Mouse (Mus musculus): ENCODE measurements around the gene Smurf2.

Smurf2 gene

DNA sequence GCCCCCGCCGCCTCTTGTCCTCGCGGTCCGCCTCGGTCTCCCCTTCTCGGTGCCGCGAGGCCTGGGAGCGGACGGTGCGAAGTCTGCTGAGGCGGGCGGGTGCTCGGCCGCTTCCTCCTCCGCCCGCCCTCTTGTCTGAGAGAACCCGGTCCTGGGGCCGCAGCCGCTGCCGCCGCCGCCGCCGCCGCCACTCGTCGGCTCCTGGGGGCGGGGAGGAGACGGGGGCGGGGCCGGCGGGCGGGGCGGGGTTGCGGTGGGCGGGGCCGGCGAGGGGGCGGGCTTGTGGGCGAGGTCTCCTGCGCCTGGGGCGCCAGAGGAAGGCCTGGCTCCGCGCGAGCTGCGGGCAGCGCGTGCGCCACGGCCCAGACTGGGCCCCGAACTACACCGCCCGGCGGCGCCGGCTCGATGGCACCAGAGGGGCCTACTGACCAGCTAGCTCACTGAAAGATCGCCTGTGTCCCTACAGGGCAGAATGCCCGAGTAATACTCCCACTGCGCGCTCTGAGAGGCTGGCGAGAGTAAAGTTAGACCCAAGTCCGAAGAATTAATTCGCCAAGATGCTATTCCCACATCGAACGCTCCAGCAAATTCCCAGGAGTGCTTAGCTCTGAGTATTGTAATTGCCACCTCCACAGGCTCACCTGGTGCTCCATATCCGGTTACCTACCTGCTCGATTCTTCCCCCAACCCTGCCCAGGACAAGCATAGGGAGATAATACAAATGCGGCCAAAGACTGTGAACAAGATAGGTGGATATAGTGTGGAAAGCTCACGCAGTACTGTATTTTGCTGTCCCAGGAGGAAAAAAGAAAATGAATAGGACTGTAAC is at the start of gene Smurf2:
TSS of gene Smurf2 (minus strand) at position 165 of the 829 bp plus-strand sequence.
- peak; percentile 75 to 87 for DNase-seq (ENCODE audit: low spot score in 2 of 2)

DNA sequence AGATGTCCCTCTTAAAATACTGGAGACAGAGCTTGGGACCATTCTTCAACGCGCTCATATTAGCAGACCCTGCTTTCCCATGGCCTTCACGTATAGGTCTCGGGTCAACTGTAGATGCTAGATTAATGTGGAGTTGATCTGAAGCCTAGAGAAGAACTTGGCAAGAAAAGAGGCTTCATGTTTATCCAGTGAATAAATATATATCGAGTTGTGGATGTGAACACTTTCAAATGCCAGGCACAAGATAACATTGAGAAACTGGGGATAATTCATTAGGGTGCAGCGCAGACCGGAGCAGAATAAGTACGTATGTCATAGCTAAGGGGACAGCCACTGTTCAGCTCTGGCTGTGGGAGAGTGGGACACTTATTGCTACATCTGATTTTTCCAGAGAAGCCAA is 49.3 kb upstream of the Smurf2 start:
- DNase-seq (ENCODE audit: low spot score in 2 of 2): no peak

GRCm38 (mm10) chr11:106967630-106968029 is 47.1 kb upstream of the Smurf2 start:
- DNase-seq (ENCODE audit: low spot score in 2 of 2): peak in 1 of 2 experiments; percentile 40

DNA sequence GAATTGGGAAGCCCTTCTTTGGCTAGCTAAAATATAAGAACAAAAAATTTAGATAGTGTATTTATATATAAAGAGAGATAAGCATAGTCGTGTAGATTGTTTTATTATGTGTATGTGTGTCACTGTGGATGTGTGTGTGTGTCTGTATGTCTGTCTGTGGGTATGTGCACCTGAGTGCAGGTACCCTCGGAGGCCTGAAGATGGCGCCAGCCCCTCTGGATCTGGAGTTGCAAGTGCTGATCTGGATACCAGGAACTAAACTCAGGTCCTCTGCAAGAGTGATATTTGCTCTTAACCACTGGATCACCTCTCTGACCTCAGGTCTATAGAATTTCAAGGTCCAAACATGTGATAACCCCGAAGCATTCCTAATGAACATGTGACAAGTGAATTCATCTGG is 45.4 kb upstream of the Smurf2 start:
- DNase-seq (ENCODE audit: low spot score in 2 of 2): no peak

DNA sequence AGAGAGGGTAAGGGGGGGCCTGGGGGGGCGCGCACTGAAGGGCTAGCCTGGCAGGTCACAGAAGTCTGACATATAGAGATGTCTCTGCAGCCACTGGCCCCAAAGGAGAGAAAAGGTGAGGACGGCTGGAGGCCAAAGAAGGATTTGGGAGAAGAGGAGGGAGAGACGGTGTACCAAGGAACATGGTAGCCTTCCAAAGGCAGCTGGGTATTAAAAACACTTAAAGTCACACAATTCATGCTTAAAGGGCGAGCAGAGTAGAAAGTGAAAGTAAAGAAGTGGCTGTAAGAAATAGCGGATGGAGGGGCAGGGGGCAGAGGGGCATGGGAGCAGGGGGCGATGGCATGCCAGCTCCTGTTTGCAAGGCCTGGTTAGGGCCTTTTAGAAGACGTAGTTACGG is 41.8 kb upstream of the Smurf2 start:
- no peak for DNase-seq (ENCODE audit: low spot score in 2 of 2)

DNA sequence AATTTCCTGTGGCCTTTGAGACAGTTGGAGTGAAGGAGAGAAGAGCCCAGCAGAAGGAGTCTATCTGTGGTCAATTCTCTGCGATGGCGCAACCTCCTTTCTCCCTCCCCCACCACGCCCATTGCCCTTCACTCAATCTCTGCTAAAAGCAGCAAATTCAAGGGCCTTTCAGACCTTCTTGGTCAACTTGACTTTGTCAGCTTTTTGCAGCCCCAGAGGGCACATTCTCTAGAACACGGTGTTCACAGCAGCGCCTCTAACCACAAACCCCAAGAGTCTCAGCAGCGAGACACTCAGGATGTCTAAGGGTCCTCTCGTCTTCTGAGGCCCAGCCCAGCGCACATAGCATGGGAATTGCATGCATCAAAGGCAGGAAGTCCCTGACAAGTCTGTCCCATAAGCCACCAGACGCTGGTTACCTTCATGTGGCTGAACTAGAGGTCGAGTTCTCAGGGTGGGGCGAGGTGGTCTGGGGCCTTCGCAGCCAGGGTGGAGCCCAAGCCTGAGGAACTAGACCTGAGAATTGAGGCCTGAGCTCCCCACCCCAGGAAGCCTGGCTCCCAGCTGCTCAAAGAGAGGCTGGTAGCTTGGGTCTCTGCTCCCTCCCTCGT is 41.1 kb upstream of the Smurf2 start:
- DNase-seq (ENCODE audit: low spot score in 2 of 2): peak in 1 of 2 experiments; percentile 48

DNA sequence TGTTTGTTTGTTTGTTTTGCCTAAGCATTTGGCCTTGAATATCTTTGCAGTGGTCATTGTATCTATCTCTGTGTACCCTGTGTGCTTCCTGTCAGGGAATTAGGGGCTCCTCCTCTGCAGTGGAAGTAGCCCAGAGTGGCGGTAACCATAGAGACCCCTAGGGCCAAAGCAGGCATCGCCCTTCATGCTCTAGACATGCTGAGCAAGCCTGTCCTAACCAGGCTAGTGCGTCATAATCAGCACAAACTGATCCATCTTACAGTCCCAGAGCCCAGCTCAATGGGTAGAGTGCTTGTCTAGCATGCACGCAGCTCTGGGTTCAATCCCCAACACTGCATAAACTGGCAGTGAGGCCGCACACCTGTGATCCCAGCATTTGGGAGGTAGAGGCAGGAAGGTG is 38.6 kb upstream of the Smurf2 start:
- no peak for DNase-seq (ENCODE audit: low spot score in 2 of 2)

DNA sequence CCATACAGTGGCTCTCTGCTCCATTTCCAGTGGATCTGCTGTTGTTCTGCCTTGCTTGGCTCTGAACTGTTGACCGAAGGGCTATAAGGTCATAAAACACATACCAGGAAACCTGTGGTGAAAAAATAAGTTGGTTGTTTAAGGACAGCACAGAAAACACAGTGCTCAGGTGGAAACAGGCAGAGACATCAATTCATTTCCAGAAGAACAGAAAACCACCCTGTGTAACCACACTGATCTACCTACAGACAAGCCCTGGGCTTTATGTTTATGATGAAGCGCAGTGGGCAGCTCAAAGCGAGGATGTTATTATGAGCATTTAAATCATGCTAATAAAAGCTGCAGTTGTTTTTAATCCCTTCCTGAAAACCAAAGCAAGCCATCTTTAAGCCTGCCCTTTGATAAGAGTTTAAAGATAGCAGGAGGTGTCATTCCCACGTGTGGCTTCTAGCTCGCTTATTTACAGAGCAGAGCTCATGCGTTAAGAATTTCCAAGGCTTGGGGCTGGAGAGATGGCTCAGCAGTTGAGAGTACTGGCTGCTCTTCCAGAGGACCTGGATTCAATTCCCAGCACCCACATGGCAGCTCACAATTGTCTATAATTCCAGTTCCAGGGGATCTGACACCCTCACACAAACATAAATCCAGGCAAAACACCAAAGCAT is 38.0 kb upstream of the Smurf2 start:
- no peak for DNase-seq (ENCODE audit: low spot score in 2 of 2)

DNA sequence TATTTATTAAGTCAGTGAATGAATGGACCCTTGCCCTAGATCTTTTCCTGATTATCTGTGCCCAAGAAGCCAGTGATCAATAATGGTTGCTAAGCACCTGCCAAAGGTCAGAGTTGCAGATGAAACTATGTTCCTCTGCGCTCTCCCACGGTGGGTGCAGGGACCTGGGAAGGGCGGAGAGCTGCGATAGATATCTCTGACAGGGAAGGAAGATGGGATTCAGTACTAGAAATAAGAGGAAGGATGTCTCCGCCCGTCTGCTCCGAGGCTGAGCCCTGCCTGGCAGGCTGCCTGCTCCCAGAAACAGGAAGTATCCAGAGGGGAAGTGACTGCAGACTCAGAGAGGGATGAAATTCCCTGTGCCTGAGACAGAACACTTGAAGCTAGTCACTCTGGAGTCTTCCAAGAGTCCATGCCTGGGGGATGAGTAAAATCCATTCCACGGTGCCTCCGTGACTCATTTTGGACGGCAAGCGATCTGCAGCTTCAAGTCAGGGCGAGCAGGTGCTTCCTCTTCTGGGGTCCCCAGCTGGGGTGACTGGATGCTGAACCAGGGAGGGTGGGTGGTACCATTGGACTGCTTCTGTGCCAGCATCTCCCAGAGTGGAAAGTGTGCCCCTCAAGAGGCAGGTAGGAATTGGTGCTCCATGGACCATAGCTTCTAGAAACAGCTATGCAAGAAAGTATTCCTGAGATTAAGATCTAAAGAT is 36.9 kb upstream of the Smurf2 start:
- peak; percentile 32 to 73 for DNase-seq (ENCODE audit: low spot score in 2 of 2)

GRCm38 (mm10) chr11:106954566-106954965 is 34.1 kb upstream of the Smurf2 start:
- no peak for DNase-seq (ENCODE audit: low spot score in 2 of 2)

- DNase-seq (ENCODE audit: low spot score in 2 of 2): no peak
These were observed 33.6 kb upstream of the Smurf2 start for GRCm38 (mm10) chr11:106954116-106954515.

- no peak for DNase-seq (ENCODE audit: low spot score in 2 of 2)
These were observed 16.8 kb upstream of the Smurf2 start for GRCm38 (mm10) chr11:106937306-106937705.

- DNase-seq (ENCODE audit: low spot score in 2 of 2): peak in 1 of 2 experiments; percentile 28
These were observed 9.9 kb upstream of the Smurf2 start for GRCm38 (mm10) chr11:106930366-106930765.

DNA sequence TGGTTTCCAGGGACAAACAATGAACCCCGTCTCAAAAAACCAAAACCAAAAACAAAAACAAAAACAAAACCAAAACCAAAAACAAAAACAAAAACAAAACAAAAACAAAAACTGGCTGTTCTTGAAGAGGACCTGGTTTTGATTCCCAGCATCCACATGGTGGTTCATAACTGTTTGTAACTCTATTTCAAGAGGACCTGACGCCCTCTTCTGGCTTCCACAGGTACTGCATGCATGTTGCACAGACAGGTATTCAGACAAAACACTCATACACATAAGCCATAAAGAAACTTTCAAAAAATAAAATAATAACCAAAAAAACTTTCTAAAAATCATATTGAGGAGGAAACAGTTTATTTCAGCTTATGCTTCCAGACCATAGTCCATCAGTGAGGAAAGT is 8.4 kb upstream of the Smurf2 start:
- no peak for DNase-seq (ENCODE audit: low spot score in 2 of 2)

DNA sequence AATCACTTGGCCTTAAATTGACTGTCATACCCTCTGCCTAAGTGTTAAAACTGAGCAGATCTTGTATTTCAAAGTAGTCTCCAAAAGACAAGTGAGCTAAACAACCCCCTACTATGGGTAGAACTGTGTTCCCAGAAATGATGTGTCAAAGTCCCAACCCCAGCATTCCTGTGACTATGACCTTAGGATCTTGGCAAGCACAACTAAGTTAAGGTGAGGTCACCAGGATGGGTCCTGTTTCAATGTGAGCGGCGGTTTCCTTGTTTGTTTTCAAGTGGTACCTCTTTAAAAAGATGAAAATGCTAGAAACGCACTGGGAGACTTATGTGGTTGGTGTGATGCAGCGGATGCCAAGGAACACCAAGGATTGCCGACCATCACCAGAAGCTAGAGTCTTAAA is 7.4 kb upstream of the Smurf2 start:
- no peak for DNase-seq (ENCODE audit: low spot score in 2 of 2)

- DNase-seq (ENCODE audit: low spot score in 2 of 2): no peak
These were observed 6.7 kb upstream of the Smurf2 start for GRCm38 (mm10) chr11:106927226-106927625.

GRCm38 (mm10) chr11:106926732-106927131 is 6.2 kb upstream of the Smurf2 start:
- no peak for DNase-seq (ENCODE audit: low spot score in 2 of 2)

DNA sequence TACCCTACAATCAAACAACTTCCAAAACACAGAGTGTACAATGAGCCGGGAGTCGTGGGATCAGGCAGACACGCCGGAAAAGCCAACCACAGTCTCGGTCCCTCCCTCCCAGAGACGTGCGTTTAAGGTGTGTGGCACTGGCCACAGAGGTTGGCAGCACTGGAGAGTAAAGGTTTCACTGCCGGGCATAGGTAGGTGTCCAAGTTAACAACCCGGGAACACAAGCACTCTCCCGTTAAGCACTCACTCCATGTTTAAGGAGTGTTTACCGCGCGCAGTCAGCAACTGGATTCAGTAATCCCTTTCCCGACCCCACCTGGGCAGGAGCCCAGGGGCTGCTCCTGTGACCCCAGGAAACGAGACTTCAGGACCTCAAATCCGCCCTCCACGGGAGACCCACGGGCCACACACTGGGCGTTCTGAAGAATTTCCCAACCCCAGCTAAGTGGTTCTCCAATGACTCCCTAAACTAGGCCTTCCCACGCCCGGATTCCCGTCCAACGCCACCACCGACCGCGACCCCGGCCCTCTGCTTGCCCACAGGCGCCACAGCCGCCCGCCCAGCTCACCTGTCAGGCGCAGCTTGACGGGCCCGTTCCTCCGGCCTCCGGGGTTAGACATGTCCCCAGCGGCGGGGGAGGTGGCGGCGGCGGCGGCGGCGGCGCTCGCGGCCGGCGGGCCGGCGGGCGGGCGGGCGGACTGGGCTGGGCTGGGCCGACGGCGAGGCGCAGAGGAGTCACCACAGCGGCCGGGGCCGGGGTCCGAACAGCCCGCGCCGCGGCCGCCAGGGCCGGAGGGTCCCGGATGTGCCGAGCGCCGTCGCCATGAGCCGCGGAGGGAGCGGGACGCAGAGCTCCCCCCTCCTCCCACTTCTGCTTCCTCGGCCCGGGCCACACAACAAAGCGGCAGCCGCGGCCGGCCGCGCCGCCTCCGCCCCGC is 634 bp downstream of the Smurf2 start:
- peak; percentile 31 to 39 for DNase-seq (ENCODE audit: low spot score in 2 of 2)

- no peak for DNase-seq (ENCODE audit: low spot score in 2 of 2)
These were observed 1.6 kb downstream of the Smurf2 start for GRCm38 (mm10) chr11:106918901-106919300.

- no peak for DNase-seq (ENCODE audit: low spot score in 2 of 2)
These were observed 9.3 kb downstream of the Smurf2 start for GRCm38 (mm10) chr11:106911257-106911656.

- DNase-seq (ENCODE audit: low spot score in 2 of 2): no peak
These were observed 12.5 kb downstream of the Smurf2 start for GRCm38 (mm10) chr11:106908016-106908415.

All from urinary bladder, postnatal 36 days (tissue).